Mouse (Mus musculus): ENCODE results near the gene Olfr372. TPM values are rescaled to one million over a fixed set of nuclear protein-coding genes. Genes with fewer than 3 reads are reported as not detected.
"Not testable (repeated sequence)": the region's sequence is repeated elsewhere in the genome, so short reads cannot be mapped to it uniquely, and the experiment has no call there.

The Olfr372 gene
- under 1 TPM in 1 of 26 experiments, not detected in 25; 0.29 TPM for total RNA-seq (2018; cell fraction: chromatin; rRNA removed)
- total RNA-seq (2018; cell fraction: cytosol; rRNA removed) = not detected
- not detected for total RNA-seq (2018; cell fraction: nucleus; rRNA removed)
- polyA plus RNA-seq (2018) = not detected in 3 replicates

DNA sequence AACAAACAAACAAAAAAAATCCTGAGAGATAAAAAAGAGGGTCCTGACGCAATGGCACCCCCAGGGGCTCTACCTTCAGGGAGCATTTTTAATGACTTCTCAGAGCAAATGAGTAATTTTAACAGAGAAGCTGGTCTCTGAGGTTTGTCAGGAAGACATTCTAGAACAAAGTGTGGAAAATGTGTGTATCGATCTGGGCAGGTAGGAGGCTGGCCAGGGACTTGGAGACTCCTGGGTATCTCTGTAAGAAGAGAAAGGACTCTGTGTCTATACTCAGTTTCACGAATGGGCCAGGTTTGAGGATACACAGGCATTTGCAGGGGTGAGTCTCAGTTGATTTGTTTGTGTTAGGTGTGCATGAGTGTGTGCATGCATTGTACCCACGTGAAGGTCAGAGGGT is at the start of gene Olfr372:
Gene Olfr372, plus strand, starts transcription at position 301 of the 400 bp plus-strand sequence.
- WGBS (ENCODE audit: missing documents) = 88% methylated on average over 4 of the region's 4 CpGs
- H3K27ac ChIP-seq; H3K36me3 ChIP-seq (ENCODE audit: inconsistent target); H3K4me3 ChIP-seq (ENCODE audit: inconsistent target); H3K79me2 ChIP-seq (ENCODE audit: inconsistent target): not testable (repeated sequence)

DNA sequence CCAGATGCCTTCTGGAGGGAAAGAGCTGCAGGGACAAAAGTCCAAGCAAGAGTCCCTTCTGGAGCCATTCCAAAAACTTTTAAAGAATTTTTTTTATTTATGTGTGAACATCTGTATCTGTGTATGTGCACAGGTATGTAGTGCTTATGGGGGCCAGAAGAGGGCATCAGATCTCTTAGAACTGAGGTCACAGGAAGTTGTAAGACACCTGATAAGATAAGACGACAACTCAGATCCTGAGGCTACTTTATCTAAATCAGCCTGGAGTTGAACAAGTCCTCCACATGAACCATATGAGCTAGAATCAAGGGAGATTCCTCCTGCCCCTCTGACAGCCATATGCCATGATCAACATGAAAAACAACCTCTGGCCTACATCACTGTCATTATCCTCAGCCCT is 41.6 kb upstream of the Olfr372 start:
- no peak overlapping the region for H3K4me3 ChIP-seq (ENCODE audit: inconsistent target)
- H3K27ac ChIP-seq = no peak overlapping the region
- no peaks in the 10 kb centered on the region for H3K79me2 ChIP-seq (ENCODE audit: inconsistent target)
- H3K36me3 ChIP-seq (ENCODE audit: inconsistent target) = no peaks in the 10 kb centered on the region
- WGBS (ENCODE audit: missing documents) = 78% methylated on average over 1 of the region's 1 CpGs

DNA sequence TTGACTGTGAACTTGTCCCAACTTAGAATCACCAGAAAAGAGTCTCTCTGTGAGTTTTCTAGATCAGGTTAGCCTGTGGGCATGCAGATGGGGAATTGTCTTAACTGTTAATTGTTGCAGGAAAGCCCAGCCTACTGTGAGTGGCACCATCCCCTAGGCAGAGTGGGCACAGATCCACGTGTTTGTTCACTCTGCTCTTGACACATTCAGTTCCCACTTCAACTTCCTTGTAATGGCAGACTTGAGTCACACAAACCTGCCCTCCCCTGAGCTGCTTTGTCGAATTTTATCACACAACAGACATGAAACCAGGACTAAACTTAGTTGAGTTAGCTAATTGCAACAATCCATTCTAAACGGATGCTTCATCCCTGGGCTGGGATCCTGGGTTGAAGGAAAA is 40.8 kb upstream of the Olfr372 start:
- Histone ChIP-seq H3K4me3 (ENCODE audit: inconsistent target) (no peak overlapping the region), H3K27ac (no peak overlapping the region), H3K79me2 (ENCODE audit: inconsistent target) (no peaks in the 10 kb centered on the region), H3K36me3 (ENCODE audit: inconsistent target) (no peaks in the 10 kb centered on the region)
- WGBS (ENCODE audit: missing documents) = 61% methylated on average over 3 of the region's 3 CpGs

DNA sequence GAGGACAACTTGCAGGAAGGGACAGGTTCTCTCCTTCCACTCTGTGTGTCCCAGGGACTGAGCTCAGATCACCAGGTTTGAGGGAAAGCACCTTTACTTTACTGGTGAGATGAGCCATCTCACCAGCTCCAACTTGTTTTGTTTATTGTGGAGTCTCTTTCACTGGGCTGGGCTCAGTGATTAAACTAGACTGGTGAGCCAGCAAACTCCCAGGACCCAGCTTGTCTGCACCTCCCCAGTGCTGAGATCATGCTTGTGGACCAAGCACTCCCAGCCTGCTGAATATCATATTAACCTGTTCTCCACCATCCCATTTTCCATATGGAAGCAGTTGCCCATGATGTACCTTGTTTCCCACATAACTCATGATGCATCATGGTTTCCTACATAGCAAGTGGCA is 38.1 kb upstream of the Olfr372 start:
- H3K4me3 ChIP-seq (ENCODE audit: inconsistent target) = no peak overlapping the region
- no peak overlapping the region for H3K27ac ChIP-seq
- H3K79me2 ChIP-seq (ENCODE audit: inconsistent target) = no peaks in the 10 kb centered on the region
- H3K36me3 ChIP-seq (ENCODE audit: inconsistent target) = no peaks in the 10 kb centered on the region

DNA sequence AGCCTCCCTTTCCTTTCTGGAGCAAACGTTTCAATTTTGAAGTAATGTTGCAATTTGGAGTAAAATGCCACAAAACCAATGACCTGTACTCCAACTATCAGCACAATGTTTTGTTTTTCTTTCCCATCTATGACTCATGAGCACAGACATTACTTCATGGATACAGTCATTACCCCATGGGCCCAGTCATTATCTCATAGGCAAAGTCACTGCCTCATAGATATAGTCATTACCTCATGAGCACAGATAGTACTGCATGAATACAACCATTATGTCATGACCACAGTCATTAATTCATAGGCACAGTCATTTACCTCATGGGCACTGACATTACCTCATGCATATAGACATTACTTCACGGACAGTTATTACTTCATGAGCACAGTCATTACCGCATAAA is 35.1 kb upstream of the Olfr372 start:
- Histone ChIP-seq H3K79me2 (ENCODE audit: inconsistent target) (no peaks in the 10 kb centered on the region), H3K4me3 (ENCODE audit: inconsistent target) (no peak overlapping the region), H3K36me3 (ENCODE audit: inconsistent target) (no peaks in the 10 kb centered on the region), H3K27ac (no peak overlapping the region)
- WGBS (ENCODE audit: missing documents) = 70% methylated on average over 3 of the region's 3 CpGs

DNA sequence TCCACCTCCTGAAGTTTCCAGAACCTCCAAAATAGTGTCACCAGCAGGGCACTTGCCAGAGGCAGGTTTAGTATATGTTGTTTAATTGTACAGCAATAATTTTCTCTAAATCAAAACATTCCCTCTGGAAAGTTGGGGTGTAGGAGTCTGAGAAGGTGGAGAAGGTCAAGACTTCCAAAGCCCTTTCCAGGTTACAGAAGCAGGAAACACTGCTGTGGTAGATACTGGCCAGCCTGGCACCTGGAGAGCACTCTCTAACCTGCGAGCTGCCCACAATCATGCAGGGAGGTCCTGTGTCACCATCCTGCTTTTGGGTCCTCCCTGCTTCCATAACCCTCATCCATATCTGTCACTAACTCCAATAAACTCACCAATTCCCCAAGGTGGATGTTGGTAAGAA is 34.3 kb upstream of the Olfr372 start:
- Histone ChIP-seq H3K27ac (no peak overlapping the region), H3K79me2 (ENCODE audit: inconsistent target) (no peaks in the 10 kb centered on the region), H3K36me3 (ENCODE audit: inconsistent target) (no peaks in the 10 kb centered on the region), H3K4me3 (ENCODE audit: inconsistent target) (no peak overlapping the region)
- WGBS (ENCODE audit: missing documents) = 92% methylated on average over 1 of the region's 1 CpGs

DNA sequence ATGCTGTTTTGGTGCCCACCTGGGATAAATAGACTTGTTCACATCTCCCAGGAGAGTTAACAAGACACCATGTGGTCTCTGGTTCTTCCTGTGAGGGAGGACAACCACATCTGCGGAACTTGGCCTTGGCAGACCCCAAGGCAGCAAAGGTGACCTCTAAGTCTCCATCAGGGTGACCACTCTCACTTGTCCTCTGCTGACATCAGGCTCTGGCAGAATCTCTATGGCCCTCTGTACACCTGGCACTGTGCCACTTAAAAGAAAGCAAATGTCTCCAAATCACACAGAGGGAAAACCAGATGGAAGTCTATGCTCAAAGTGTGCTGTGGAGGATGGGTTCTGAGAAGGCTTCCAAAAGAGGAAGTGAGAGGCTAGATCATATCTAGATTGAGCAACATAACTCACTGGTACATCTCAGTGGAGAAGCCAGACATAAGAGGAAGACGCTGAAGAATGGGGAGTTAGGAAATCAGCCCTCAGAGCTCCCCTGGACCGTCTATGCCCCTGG is 32.8 kb upstream of the Olfr372 start:
- 3% methylated on average over 3 of the region's 3 CpGs for WGBS (ENCODE audit: missing documents)
- Histone ChIP-seq H3K79me2 (ENCODE audit: inconsistent target) (no peaks in the 10 kb centered on the region), H3K4me3 (ENCODE audit: inconsistent target) (no peak overlapping the region), H3K27ac (peak overlapping the region; percentile 78), H3K36me3 (ENCODE audit: inconsistent target) (no peaks in the 10 kb centered on the region)

DNA sequence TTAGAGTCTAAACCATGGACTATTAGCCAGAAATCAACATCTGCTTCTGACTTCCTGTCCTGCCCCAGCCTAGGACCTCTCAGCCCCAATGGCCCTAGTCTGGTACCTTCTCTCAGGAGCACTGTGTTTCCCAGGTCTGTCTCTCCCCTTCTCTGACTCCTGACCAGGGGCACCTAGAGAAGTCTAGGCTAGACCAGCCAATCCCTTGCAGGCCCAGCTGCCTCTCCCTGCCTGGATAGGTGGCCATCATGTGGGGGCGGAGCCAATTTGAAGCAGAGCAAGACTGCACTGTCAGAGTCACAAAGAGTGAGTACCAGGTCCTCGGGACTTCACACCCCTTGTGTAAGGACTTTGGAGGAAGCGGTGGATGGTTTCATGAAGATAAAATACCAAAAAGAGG is 31.5 kb upstream of the Olfr372 start, which contains the start of gene Cyp4f18:
Gene Cyp4f18, minus strand, starts transcription at position 154 of the 400 bp plus-strand sequence.
- peak within 1 kb of the TSS; percentile 78 for H3K27ac ChIP-seq

DNA sequence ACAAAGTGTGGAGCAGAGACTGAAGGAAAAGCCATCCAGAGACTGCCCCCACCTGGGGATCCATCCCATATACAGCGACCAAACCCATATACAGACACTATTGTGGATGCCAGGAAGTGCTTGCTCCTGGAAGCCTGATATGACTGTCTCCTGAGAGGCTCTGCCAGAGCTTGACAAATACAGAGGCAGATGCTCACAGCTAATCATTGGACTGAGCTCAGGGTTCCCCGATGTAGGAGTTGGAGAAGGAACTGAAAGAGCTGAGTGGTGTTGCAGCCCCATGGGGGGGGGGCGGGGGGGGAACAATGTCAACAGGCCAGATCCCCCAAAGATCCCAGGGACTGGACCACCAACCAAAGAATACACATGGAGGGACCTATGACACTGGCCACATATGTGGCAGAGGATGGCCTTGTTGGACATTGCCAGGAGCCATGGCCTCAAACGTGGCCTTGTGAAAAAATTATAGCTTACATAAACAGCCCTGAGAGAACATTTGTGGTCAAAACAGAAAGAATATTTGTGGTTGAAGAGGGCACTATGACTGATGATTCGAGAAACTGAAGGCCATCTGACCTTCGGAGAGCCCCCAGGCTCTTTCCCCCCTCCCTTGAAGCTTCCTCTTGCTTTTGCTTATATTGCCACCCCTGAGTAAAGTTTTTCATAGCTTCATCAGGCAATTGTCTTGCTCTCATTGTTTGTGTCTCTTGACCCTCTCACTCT is 27.4 kb upstream of the Olfr372 start:
- 27% methylated on average over 6 of the region's 6 CpGs for WGBS (ENCODE audit: missing documents)
- not testable (repeated sequence) for H3K79me2 ChIP-seq (ENCODE audit: inconsistent target); H3K4me3 ChIP-seq (ENCODE audit: inconsistent target); H3K36me3 ChIP-seq (ENCODE audit: inconsistent target)
- H3K27ac ChIP-seq = peak overlapping the region; percentile 41

More for the DNA sequence above, 31.5 kb upstream of the Olfr372 start, which contains the start of gene Cyp4f18:
- Histone ChIP-seq H3K79me2 (ENCODE audit: inconsistent target) (no peaks in the 10 kb centered on the region), H3K36me3 (ENCODE audit: inconsistent target) (no peaks in the 10 kb centered on the region), H3K4me3 (ENCODE audit: inconsistent target) (no peak within 1 kb of the TSS)
- 51% methylated on average over 2 of the region's 3 CpGs for WGBS (ENCODE audit: missing documents)

DNA sequence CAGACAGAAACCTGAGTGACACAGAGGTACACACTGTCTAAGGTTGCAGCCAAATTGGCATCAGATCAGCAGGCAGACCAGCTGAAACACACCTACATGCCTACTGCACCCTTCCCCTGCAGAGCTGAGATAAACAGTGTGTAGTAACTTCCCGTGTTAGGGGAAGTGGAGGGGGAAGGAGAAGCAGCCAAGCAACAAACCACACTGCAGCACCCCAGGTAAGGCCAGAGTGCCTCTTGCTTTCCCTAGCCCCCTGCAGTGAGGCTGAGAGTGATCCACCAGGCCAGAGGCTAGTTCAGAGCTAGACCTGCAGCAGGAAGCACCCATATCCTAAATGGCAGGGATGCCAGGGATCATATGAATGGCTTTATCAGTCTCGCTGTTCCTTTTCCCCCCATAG is 23.7 kb upstream of the Olfr372 start:
- 29% methylated on average over 2 of the region's 2 CpGs for WGBS (ENCODE audit: missing documents)
- H3K4me3 ChIP-seq (ENCODE audit: inconsistent target); H3K36me3 ChIP-seq (ENCODE audit: inconsistent target); H3K27ac ChIP-seq; H3K79me2 ChIP-seq (ENCODE audit: inconsistent target): not testable (repeated sequence)

DNA sequence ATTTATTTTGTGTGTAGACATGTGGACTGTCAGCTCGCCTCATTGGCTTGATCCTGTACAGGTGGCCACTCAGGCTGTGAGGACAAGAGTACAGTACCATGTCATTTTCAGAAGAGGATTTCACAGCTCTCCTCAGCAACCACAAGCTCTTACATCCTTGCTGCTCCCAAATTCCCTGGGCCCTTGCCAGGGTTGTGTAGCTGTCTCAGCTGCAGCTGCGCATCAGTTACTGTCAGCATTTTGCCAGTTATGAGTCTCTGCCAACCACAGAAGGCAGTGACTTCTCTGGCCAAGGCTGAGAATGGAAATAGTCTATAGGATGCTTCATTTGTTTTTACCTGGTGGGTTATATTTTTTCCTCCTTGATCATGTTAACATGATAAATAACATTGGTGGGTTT is 22.9 kb upstream of the Olfr372 start:
- Histone ChIP-seq H3K4me3 (ENCODE audit: inconsistent target) (no peak overlapping the region), H3K27ac (no peak overlapping the region), H3K79me2 (ENCODE audit: inconsistent target) (no peaks in the 10 kb centered on the region), H3K36me3 (ENCODE audit: inconsistent target) (no peaks in the 10 kb centered on the region)
- 77% methylated on average over 2 of the region's 2 CpGs for WGBS (ENCODE audit: missing documents)

DNA sequence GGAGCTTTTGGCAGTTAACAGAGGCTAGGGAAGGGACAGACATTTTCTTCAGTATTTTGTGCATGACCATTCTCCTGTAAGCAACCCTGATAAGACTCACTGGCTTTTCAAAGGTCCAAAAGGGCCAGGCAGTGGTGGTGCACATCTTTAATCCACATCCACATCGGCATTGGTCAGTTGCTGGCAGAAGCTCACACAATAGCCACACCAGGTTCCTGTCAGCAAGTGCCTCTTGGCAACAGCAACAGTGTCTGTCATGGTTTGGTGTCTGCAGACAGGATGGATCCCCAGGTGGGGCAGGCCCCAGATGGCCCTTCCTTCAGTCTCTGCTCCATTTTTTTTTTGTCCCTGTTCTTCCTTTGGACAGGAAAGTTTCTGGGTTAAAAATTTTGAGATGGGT is 22.0 kb upstream of the Olfr372 start:
- H3K27ac ChIP-seq; H3K79me2 ChIP-seq (ENCODE audit: inconsistent target); H3K36me3 ChIP-seq (ENCODE audit: inconsistent target); H3K4me3 ChIP-seq (ENCODE audit: inconsistent target): not testable (repeated sequence)
- WGBS (ENCODE audit: missing documents) = 90% methylated on average over 1 of the region's 1 CpGs

DNA sequence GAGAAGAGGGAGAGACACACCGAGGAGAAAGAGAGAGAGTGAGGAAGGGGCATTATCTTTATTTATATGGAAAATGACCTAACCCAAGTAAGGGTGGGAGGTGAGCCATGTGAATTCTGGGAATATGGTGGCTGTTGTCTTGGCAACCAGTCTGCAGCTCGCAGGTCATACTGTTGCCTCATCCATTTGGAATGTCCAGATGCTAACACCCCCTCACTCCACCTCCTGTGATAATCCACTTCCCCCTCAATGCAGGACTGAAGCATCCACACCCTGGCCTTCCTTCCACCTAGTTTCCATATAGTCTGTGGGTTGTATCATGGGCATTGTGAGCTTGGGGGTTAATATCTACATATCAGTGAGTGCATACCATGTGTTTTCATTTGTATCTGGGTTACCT is 21.2 kb upstream of the Olfr372 start:
- no peak overlapping the region for H3K4me3 ChIP-seq (ENCODE audit: inconsistent target)
- H3K36me3 ChIP-seq (ENCODE audit: inconsistent target) = no peaks in the 10 kb centered on the region
- no peaks in the 10 kb centered on the region for H3K79me2 ChIP-seq (ENCODE audit: inconsistent target)
- H3K27ac ChIP-seq = no peak overlapping the region
- 100% methylated on average over 2 of the region's 2 CpGs for WGBS (ENCODE audit: missing documents)

DNA sequence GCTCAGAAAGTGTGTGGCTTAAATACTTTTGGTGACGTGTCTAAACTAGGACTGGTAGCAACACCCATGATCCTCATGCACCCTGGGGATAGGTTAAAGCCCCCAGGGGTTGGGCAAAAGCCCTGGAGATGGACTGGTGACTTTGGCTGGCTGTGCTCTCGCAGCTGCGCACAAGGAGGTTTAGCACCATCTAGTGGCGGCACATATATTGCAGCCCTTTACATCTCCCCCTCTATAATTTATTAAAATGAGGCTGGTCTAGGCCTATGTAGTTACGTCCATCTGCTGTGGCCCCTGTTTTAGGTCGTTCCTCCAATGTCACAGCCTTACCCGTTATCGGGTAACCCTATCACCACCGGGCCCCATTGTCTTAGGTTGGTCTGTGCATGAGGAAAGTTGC is 16.1 kb upstream of the Olfr372 start:
- not testable (repeated sequence) for H3K79me2 ChIP-seq (ENCODE audit: inconsistent target); H3K4me3 ChIP-seq (ENCODE audit: inconsistent target); H3K27ac ChIP-seq; H3K36me3 ChIP-seq (ENCODE audit: inconsistent target)
- no CpG with 5 or more reads among the region's 9 CpGs for WGBS (ENCODE audit: missing documents)

DNA sequence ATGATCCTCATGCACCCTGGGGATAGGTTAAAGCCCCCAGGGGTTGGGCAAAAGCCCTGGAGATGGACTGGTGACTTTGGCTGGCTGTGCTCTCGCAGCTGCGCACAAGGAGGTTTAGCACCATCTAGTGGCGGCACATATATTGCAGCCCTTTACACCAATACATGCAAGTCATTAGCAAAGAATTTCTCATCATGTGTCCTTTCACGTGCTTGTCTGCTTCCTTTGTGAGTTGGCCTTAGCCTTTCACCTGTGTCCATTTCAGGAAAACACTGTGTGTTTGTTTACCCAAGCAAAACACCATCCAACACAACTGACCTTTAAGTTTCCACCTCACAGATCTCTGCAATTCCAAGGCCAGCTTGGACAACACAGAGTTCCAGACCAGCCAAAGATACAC is 8.1 kb upstream of the Olfr372 start:
- 17% methylated on average over 1 of the region's 4 CpGs for WGBS (ENCODE audit: missing documents)
- H3K4me3 ChIP-seq (ENCODE audit: inconsistent target); H3K27ac ChIP-seq; H3K79me2 ChIP-seq (ENCODE audit: inconsistent target); H3K36me3 ChIP-seq (ENCODE audit: inconsistent target): not testable (repeated sequence)

DNA sequence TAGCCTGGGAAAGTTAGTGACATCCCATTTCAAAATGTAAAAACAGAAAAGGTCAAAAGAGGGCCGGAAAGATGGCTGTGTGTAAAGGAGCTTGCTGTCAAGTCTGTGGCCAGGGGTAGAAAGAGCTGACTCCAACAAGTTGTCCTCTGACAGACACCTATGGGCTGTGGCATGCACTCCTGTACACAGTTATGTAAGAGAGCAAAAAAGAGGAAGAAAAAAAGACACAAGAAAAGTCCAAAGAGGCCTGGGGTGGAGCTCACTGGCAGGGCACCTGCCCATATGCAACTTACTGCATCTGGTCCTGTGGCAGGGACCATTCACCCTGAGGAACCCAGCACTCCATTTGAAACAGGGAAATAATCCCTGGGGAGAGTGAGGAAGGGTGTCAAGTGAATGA is 1.5 kb downstream of the Olfr372 start:
- Histone ChIP-seq H3K36me3 (ENCODE audit: inconsistent target) (no peaks in the 10 kb centered on the region), H3K27ac (no peak overlapping the region)
- 50% methylated on average over 1 of the region's 1 CpGs for WGBS (ENCODE audit: missing documents)

More for the DNA sequence above, 1.5 kb downstream of the Olfr372 start:
- Histone ChIP-seq H3K79me2 (ENCODE audit: inconsistent target) (no peaks in the 10 kb centered on the region), H3K4me3 (ENCODE audit: inconsistent target) (no peak overlapping the region)

Data from macrophage (primary cell).